Mouse (Mus musculus) splenic B cell, adult 2 months (primary cell): Measurements from ENCODE around the gene Gvin1.
"Not testable (repeated sequence)": the region's sequence is repeated elsewhere in the genome, so short reads cannot be mapped to it uniquely, and the experiment has no call there.

Experiments used
- DNase-seq: peaks from one replicate; pipeline ENCODE4 v3.0.0-alpha.2; 2011; ENCODE audit warnings: low read depth, low spot score
- H3K27me3 ChIP-seq: 2 replicates; pipeline ENCODE4 v1.6.1; 2012; ENCODE audit warnings: mild to moderate bottlenecking, low read length, moderate library complexity, mixed read lengths; ENCODE audit not compliant: control insufficient read depth, poor library complexity, insufficient read depth, severe bottlenecking
- H3K36me3 ChIP-seq: 2 replicates; pipeline ENCODE4 v1.6.1; 2012; ENCODE audit warnings: mild to moderate bottlenecking, low read length, moderate library complexity, mixed read lengths; ENCODE audit not compliant: control insufficient read depth, poor library complexity, insufficient read depth, severe bottlenecking

Gene Gvin1

DNA sequence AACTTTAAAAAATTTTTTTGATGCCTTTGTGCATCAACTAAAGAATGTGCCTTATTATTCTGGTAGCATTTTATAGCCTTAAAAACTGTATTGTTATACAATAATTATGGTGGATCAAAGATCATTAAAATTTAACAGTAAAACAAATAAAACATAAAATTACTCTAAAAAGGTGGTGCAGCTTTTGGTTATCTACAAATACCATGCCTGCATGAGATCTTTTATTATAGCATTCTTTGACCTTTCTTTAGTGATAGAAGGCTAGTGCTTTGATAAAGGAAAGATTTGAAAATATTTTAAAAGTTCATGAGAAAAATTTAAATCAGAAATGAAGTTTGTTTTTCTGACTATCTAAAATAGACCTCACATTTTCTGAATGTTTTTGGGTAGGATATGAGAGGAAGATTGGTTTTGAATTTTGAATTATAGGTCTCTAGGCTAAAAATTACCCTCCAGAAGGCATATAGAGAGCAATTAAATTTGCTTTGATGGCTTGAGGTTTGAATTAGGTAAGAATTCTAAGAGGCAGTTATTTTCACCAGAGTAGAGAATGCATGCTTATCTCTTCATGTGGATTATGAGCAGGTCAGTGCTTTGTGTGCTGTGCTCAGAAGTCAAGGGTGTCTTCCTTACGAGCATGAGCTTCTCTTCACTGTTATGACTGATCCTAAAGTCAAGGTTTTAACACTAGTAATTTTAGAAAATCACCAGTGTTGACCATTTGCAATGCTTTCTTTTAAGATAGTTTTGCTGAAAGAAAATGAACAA is 73.8 kb downstream of the Gvin1 start:
- not testable (repeated sequence) for H3K36me3 ChIP-seq, H3K27me3 ChIP-seq, DNase-seq

DNA sequence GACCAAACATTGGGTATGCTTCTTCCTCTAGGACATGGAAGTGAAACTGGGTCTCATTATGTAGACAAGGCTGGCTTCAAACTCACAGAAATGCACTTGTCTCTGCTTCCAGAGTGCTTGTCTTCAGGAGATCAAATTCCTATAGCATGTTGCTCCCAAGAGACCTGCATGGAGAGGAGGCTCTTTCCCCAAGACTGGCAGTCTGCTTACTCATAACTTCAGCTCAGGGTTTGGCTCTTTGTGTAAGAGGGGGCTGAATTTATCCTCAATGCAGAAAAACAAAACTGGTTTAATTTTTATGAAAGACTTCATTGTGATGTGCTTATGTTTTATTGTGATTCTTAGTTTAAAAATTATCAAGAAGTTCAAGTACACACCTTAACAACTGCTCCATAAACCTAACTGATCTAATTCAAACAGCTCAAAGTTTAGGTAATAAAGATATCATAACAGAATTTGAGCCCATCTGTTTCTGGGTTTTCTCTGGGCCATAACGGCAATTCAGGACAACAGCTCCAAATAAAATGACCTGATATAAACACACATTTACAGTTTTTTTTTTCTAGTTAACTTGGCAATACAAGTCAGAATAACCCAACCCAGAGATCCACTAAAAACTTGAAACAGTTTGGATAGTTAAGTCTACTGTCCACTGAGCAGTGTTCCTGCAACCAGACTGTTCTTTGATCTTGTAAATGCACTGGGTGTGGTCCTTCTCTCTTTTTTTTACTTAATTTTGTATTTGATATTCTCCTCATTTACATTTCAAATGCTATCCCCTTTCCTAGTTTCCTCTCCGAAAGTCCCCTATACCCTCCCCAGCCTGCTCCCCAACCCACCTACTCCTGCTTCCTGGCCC is 97.8 kb downstream of the Gvin1 start:
- DNase-seq, H3K36me3 ChIP-seq, H3K27me3 ChIP-seq: not testable (repeated sequence)
